Mouse (Mus musculus) layer of hippocampus, adult 11-12 months (tissue): ENCODE measurements around the gene Nfkbil1.
A peak's percentile ranks its signal among the peaks of the same experiment; 100 is the strongest.
"Not testable (repeated sequence)": the region's sequence is repeated elsewhere in the genome, so short reads cannot be mapped to it uniquely, and the experiment has no call there.

Experiments
- DNase-seq: peaks from one replicate; pipeline ENCODE4 v3.0.0; 2022; ENCODE audit warnings: low spot score

Gene Nfkbil1

GRCm38 (mm10) chr17:35236996-35237395 lies 1.4 kb upstream of the Nfkbil1 start:
- DNase-seq = peak; percentile 39

- DNase-seq = peak; percentile 99
These were observed 776 bp upstream of the Nfkbil1 start for GRCm38 (mm10) chr17:35236390-35236746.

- DNase-seq = peak; percentile 46
These were observed 689 bp downstream of the Nfkbil1 start for GRCm38 (mm10) chr17:35234903-35235302.

GRCm38 (mm10) chr17:35234090-35234489 lies 1.5 kb downstream of the Nfkbil1 start:
- DNase-seq = not testable (repeated sequence)

- DNase-seq = no peak
These were observed 2.2 kb downstream of the Nfkbil1 start, which contains the start of gene Atp6v1g2 for GRCm38 (mm10) chr17:35233114-35233980. TSS of gene Atp6v1g2 (plus strand) at chr17:35233660.

- DNase-seq = no peak
These were observed 2.9 kb downstream of the Nfkbil1 start for GRCm38 (mm10) chr17:35232659-35233058.

- peak; percentile 88 for DNase-seq
These were observed 3.5 kb downstream of the Nfkbil1 start for GRCm38 (mm10) chr17:35232043-35232442.

GRCm38 (mm10) chr17:35231022-35231421 lies 4.6 kb downstream of the Nfkbil1 start:
- DNase-seq = no peak

- DNase-seq = no peak
These were observed 9.0 kb downstream of the Nfkbil1 start for GRCm38 (mm10) chr17:35226561-35227046.

GRCm38 (mm10) chr17:35225456-35225855 lies 10.1 kb downstream of the Nfkbil1 start:
- DNase-seq = no peak

GRCm38 (mm10) chr17:35224641-35225040 lies 11.0 kb downstream of the Nfkbil1 start:
- DNase-seq = no peak

GRCm38 (mm10) chr17:35222299-35222698 lies 13.3 kb downstream of the Nfkbil1 start:
- DNase-seq = no peak

- no peak for DNase-seq
These were observed 15.2 kb downstream of the Nfkbil1 start, which contains the start of gene Gm16181 for GRCm38 (mm10) chr17:35220156-35220952. TSS of gene Gm16181 (plus strand) at chr17:35220834.

GRCm38 (mm10) chr17:35219601-35220041 lies 16.0 kb downstream of the Nfkbil1 start:
- peak; percentile 36 for DNase-seq

- no peak for DNase-seq
These were observed 16.9 kb downstream of the Nfkbil1 start for GRCm38 (mm10) chr17:35218516-35219193.

GRCm38 (mm10) chr17:35213071-35213470 lies 22.5 kb downstream of the Nfkbil1 start:
- DNase-seq = no peak

- DNase-seq = no peak
These were observed 25.0 kb downstream of the Nfkbil1 start for GRCm38 (mm10) chr17:35210593-35210992.

GRCm38 (mm10) chr17:35209785-35210535 lies 25.6 kb downstream of the Nfkbil1 start:
- DNase-seq = no peak

- no peak for DNase-seq
These were observed 30.2 kb downstream of the Nfkbil1 start for GRCm38 (mm10) chr17:35205380-35205769.

GRCm38 (mm10) chr17:35204494-35205379 lies 30.9 kb downstream of the Nfkbil1 start, which contains the start of gene Lta:
TSS of gene Lta (minus strand) at chr17:35205351.
- no peak for DNase-seq
